Mouse (Mus musculus) heart, adult 2 months (tissue): ENCODE results near the gene Hrh1. TPM values are rescaled to one million over a fixed set of nuclear protein-coding genes. Genes with fewer than 3 reads are reported as not detected.

ENCODE experiments used
- DNase-seq, 2 experiments: peaks; one replicate each; pipeline ENCODE4 v3.0.0; 2021
- H3K27ac ChIP-seq: fragments of 200-600 bp; 2 replicates; pipeline ENCODE4 v1.8.1; 2022
- H3K27me3 ChIP-seq: fragments of 200-500 bp; 2 replicates; pipeline ENCODE4 v1.6.1; 2012; ENCODE audit warnings: mild to moderate bottlenecking, low read length, inconsistent platforms, mixed read lengths; ENCODE audit not compliant: control insufficient read depth, insufficient read depth
- H3K36me3 ChIP-seq: fragments of 200-500 bp; 2 replicates; pipeline ENCODE4 v1.6.1; 2012; ENCODE audit warnings: low read length, inconsistent platforms; ENCODE audit not compliant: control insufficient read depth, insufficient read depth
- H3K4me1 ChIP-seq: fragments of 200-500 bp; 2 replicates; pipeline ENCODE4 v1.6.1; 2011; ENCODE audit warnings: low read length; ENCODE audit not compliant: control insufficient read depth, insufficient read depth
- H3K4me3 ChIP-seq: fragments of 200-600 bp; 2 replicates; pipeline ENCODE4 v1.8.1; 2022
- H3K79me2 ChIP-seq: fragments of 200-500 bp; replicated peaks from 2 replicates; pipeline ENCODE4 v1.6.1; 2012; ENCODE audit warnings: mild to moderate bottlenecking, inconsistent platforms, low read length, moderate library complexity, mixed read lengths; ENCODE audit not compliant: control insufficient read depth, insufficient read depth
- H3K9ac ChIP-seq: fragments of 200-500 bp; 2 replicates; pipeline ENCODE4 v1.6.1; 2012; ENCODE audit warnings: low read depth, mild to moderate bottlenecking, control low read depth, inconsistent platforms, low read length, mixed read lengths
- CTCF ChIP-seq: fragments of 200-600 bp; IDR thresholded peaks from 2 replicates; pipeline ENCODE4 v1.8.1; 2022; ENCODE audit warnings: antibody characterized with exemption, mild to moderate bottlenecking, moderate library complexity
- EP300 ChIP-seq: fragments of 200-500 bp; IDR thresholded peaks from 2 replicates; pipeline ENCODE4 v1.6.1; 2011; ENCODE audit warnings: low read depth, low read length, control low read depth; ENCODE audit not compliant: insufficient read depth
- POLR2A ChIP-seq: fragments of 200-500 bp; IDR thresholded peaks from 2 replicates; pipeline ENCODE4 v1.6.1; 2011; ENCODE audit warnings: mild to moderate bottlenecking, low read depth, low read length, control low read depth; ENCODE audit not compliant: insufficient read depth
- WGBS: fragments of 180-500 bp; shearing (Covaris S2); methylation state at CpG from one replicate; pipeline ENCODE4 v1.1.7; 2018; 5-methylcytosine and 5-hydroxymethylcytosine counted together
- intact Hi-C: fragments of 180-260 bp; cut with DNase I; formaldehyde crosslinking; loops from one replicate; pipeline ENCODE4 v1.15.1; 2025
- polyA plus RNA-seq: library from polyadenylated mRNA; depleted of rRNA; stranded (reverse); fragments of >200 nt; gene quantifications from 2 replicates; pipeline ENCODE4 v1.2.3, GENCODE M21; 2012
- total RNA-seq, 2 experiments: library from RNA; stranded (reverse); gene quantifications; 2 replicates each; pipeline ENCODE4 v1.2.3; 2021

Gene Hrh1
- total and polyA plus RNA-seq, 3 experiments, result 0.20 to 0.47 (median 0.36) TPM

DNA sequence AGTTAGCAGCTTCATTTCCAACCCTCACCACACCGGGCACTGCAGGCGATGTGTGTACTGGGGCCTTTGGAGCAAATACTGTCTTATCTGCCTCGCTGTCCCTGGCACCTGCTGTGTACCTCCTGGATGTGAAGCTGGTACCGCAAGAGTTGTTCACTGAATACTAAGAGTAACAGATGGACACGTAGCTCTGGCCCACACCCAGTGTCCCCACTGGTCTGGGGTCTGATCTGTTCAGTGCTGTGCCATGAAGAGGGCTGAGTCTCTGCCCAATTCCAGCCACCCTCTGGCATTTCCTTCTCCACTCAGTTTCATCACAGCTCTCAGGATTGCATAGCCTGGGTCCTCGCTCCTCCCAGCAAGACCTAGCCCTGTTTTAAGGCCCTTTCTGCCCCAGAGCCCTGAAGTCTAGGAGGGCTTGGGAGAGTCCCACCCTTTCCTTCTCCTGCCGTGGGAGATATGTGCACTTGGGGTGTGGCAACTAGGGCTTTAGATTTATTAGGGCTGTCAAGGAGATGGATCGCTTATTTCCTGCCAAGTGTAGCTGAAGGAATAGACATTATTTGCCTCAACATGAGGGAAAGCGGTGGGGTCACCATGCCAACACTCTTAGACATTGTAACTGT lies 25.4 kb downstream of the Hrh1 start:
- no peak overlapping the region for H3K27ac ChIP-seq
- intact Hi-C loops, result no loop called here
- DNase-seq, result no peak
- no peaks in the 10 kb centered on the region for H3K27me3 ChIP-seq
- H3K4me1 ChIP-seq, result peaks cover 1% of the 10 kb centered on the region; the same call in 1 of the 2 replicates
- no peaks in the 10 kb centered on the region for H3K79me2 ChIP-seq
- no peaks in the 10 kb centered on the region for H3K36me3 ChIP-seq
- no peak overlapping the region for H3K4me3 ChIP-seq
- H3K9ac ChIP-seq, result no peak overlapping the region
- WGBS, result 77% methylated on average over 9 of the region's 9 CpGs
- TF ChIP-seq POLR2A, result no peak

DNA sequence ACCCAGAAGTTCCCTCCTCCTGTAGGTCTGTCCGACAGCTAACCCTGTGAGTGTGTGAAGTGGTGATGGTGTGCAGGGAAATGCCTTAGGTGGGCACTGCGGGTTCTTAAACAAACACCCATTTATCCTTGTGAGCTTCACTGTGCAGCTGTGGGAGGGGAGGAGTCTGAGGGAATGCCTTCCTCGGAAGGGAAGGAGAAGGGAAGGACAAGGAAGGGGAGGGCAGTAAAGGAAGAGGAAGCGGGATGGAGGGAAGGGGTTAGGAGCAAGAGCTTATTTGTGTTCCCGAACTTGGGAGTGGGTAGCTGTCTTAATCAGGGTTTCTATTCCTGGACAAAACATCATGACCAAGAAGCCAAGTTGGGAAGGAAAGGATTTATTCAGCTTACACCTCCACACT lies 27.6 kb downstream of the Hrh1 start:
- Histone ChIP-seq H3K4me3 (no peak overlapping the region), H3K9ac (no peak overlapping the region), H3K36me3 (no peaks in the 10 kb centered on the region), H3K4me1 (no peaks in the 10 kb centered on the region), H3K27me3 (no peaks in the 10 kb centered on the region), H3K79me2 (no peaks in the 10 kb centered on the region), H3K27ac (no peak overlapping the region)
- DNase-seq, result no peak
- intact Hi-C loops, result no loop called here
- 33% methylated on average over 5 of the region's 5 CpGs for WGBS
- TF ChIP-seq POLR2A (no peak), CTCF (no peak), EP300 (no peak)

DNA sequence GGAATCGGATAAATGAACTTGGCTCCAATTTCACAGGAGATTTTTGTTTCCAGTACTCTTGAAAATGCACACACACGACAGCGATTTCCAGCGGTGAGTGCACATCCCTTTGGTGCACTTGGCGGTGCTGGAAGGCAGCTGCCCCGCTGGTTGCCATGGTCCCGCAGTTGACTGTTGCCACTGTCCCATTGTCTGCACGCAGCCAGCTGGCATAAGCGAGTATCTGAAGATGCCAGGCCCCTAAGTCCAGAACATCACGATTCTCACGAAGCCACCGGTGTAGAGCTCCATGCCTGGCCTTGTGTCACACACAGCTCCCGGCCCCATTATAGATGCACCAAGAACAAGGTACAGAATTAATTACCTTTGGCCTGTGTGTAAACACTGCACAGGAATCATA lies 29.9 kb downstream of the Hrh1 start:
- Histone ChIP-seq H3K4me1 (no peaks in the 10 kb centered on the region), H3K36me3 (no peaks in the 10 kb centered on the region)
- TF ChIP-seq EP300, result no peak
- no peak for TF ChIP-seq POLR2A
- TF ChIP-seq CTCF, result no peak

DNA sequence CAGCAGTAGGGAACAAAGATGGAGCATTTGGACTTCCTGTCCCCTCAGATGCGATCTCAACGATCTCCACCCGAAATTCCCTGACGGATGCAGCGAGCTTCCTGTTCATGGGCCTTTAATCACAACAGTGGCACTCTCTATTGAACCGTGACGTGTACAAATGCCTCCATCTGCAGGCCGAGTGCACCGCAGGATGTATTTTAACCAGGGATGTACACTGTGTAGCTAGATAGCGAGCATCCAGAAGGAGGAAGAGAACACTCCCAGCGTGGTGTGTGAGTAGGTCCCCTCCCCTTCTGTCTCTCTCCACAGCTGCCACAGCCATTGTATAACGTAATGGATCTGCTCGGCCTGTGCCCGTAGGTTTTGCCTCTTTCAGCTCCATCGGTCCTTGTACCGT lies 31.1 kb downstream of the Hrh1 start:
- 51% methylated on average over 16 of the region's 16 CpGs for WGBS
- H3K79me2 ChIP-seq, result no peaks in the 10 kb centered on the region
- H3K36me3 ChIP-seq, result no peaks in the 10 kb centered on the region
- no peak overlapping the region for H3K27ac ChIP-seq
- TF ChIP-seq EP300 (no peak), CTCF (no peak), POLR2A (no peak)
- H3K4me1 ChIP-seq, result no peaks in the 10 kb centered on the region
- intact Hi-C loops, result no loop called here
- no peak overlapping the region for H3K4me3 ChIP-seq
- DNase-seq, result no peak
- no peak overlapping the region for H3K9ac ChIP-seq
- no peaks in the 10 kb centered on the region for H3K27me3 ChIP-seq

More for the DNA sequence above, 29.9 kb downstream of the Hrh1 start:
- DNase-seq, result no peak
- intact Hi-C loops, result no loop called here
- Histone ChIP-seq H3K79me2 (no peaks in the 10 kb centered on the region), H3K27ac (no peak overlapping the region), H3K9ac (no peak overlapping the region), H3K27me3 (no peaks in the 10 kb centered on the region), H3K4me3 (no peak overlapping the region)
- 91% methylated on average over 13 of the region's 13 CpGs for WGBS

DNA sequence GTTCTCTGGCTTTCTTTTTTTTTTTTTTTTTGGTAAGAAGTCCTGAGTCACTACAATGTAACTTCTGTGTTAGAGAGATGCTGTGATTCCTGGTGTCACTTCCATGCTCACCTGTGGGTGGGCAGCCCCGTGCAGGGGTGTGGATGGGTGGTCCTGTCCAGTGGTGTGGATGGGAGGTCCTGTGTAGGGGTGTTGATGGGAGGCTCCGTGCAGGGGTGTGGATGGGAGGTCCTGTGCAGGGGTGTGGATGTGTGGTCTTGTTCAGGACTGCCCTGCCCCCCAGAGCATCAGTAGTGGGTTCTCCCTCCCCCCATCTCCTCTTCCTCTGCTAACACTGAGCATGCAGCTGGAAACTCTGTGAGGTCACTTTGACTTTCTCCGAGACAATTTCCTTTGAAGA lies 34.9 kb downstream of the Hrh1 start:
- TF ChIP-seq CTCF (no peak), EP300 (no peak)
- no peaks in the 10 kb centered on the region for H3K4me1 ChIP-seq
- 35% methylated on average over 3 of the region's 3 CpGs for WGBS
- no peaks in the 10 kb centered on the region for H3K36me3 ChIP-seq
- H3K9ac ChIP-seq, result no peak overlapping the region
- no peak overlapping the region for H3K4me3 ChIP-seq
- H3K79me2 ChIP-seq, result no peaks in the 10 kb centered on the region
- DNase-seq, result no peak
- H3K27ac ChIP-seq, result no peak overlapping the region
- no peaks in the 10 kb centered on the region for H3K27me3 ChIP-seq
- intact Hi-C loops, result no loop called here

DNA sequence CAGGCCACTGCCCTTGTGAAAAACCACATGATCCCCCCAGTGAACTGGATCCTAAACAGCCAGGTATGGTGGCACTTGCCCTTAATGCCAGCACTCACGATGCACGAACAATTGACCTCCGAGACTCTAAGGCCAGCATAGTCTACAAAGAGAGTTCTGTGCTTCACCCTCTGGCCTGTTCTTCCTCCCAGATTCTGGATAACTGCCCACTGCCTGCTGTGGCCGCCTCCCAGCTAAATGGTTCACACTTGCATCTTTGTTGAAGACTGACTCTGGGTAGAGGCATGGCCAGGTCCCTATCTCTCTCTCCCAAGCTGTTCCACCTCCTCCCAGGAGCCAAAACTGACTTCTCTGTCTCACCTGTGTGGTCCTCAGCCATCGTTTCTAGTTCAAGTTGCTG lies 36.8 kb downstream of the Hrh1 start:
- Histone ChIP-seq H3K4me1 (no peaks in the 10 kb centered on the region), H3K9ac (no peak overlapping the region), H3K27ac (no peak overlapping the region), H3K27me3 (no peaks in the 10 kb centered on the region), H3K4me3 (no peak overlapping the region), H3K79me2 (no peaks in the 10 kb centered on the region), H3K36me3 (no peaks in the 10 kb centered on the region)
- WGBS, result 69% methylated on average over 5 of the region's 5 CpGs
- DNase-seq, result no peak
- TF ChIP-seq CTCF, result no peak
- TF ChIP-seq EP300, result no peak
- TF ChIP-seq POLR2A, result no peak
- intact Hi-C loops, result no loop called here
